Mouse (Mus musculus) spleen, adult 2 months (tissue): ENCODE results near the gene Acan.

Source experiments
- CTCF ChIP-seq: fragments of 200-500 bp; IDR thresholded peaks from 2 replicates; pipeline ENCODE4 v1.5.1; 2011; ENCODE audit warnings: mild to moderate bottlenecking, inconsistent platforms; ENCODE audit not compliant: insufficient read depth, insufficient read length, insufficient replicate concordance; ENCODE audit errors: extremely low read depth
- POLR2A ChIP-seq: fragments of 200-500 bp; IDR thresholded peaks from 2 replicates; pipeline ENCODE4 v1.6.1; 2011; ENCODE audit warnings: low read depth, low read length, inconsistent platforms

GRCm38 (mm10) chr7:79147011-79147837 lies 93.9 kb downstream of the Acan start:
- TF ChIP-seq POLR2A (no peak), CTCF (no peak)
